Mouse (Mus musculus) liver (tissue): ENCODE results near the gene Col8a1.

Source experiments
- DNase-seq: peaks from one replicate; pipeline ENCODE4 v3.0.0-alpha.2; 2020; ENCODE audit warnings: mixed read lengths

The Col8a1 gene

GRCm38 (mm10) chr16:57754526-57755125, at the start of gene Col8a1:
Gene Col8a1 (minus strand): TSS chr16:57754737.
- DNase-seq: no peak

DNA sequence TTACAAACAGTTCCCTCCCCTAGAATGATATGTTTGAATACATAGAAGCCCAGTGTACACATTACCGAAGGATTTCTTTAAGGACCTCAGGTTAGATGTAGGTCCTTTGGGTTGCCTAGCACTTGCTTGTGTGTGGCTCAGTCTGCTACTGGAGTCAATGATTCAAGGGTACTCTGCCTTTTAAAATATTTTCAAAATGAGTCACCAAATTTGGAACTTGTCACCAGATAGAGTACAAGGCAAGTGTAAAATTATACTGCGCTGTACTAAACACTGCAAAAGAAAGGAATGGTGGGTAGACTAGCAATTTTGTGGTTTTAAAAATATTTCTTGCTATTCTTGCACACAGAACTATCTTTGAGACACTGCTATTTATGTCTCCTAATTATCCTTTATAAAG, 47.3 kb upstream of the Col8a1 start:
- no peak for DNase-seq

DNA sequence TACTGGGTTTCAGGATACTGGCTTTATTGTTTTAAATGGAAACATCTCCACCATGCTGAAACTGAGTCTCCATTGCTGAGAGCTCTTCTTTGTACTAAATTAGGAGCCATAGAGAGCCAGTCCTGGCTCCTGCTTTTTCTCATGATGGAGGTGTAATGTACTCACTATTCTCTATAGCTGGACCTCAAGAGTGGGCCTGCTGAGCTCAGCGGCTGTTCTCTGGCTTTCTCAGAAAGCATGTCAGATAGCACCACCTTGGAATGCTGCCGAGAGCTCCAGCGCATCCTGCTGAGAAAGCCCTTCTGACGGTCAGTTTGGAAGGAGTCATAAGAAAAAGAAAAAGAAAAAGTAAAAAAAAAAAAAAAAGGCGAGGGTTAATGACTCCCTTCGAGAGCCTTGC, 41.8 kb upstream of the Col8a1 start:
- DNase-seq: no peak

- no peak for DNase-seq
Measured at GRCm38 (mm10) chr16:57779011-57779410, 24.5 kb upstream of the Col8a1 start.

- no peak for DNase-seq
Measured at GRCm38 (mm10) chr16:57765615-57766014, 11.1 kb upstream of the Col8a1 start.

GRCm38 (mm10) chr16:57759862-57760261, 5.3 kb upstream of the Col8a1 start:
- no peak for DNase-seq

- no peak for DNase-seq
Measured at GRCm38 (mm10) chr16:57755708-57756107, 1.2 kb upstream of the Col8a1 start.

DNA sequence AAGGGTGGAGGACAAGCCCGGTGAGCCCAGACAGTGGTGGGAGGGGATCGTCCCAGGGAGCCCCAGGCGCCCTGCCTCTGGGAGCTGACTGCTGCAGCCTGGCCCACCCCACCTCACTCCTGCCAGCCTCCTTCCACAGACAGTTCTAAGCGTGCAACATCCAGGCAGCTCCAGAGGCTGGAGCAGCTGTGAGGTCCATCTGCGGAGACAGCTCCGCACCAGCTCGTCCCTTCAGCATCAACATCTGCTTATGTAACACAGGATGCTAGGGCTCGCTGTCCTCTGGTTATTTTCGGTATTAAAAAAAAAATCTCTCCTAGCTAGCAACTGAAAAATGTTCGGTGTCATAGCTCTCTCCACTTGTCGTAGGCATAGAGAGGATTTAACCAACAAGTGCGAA, 704 bp upstream of the Col8a1 start:
- peak; percentile 3 for DNase-seq

- no peak for DNase-seq
Measured at GRCm38 (mm10) chr16:57753539-57754280, 827 bp downstream of the Col8a1 start.

DNA sequence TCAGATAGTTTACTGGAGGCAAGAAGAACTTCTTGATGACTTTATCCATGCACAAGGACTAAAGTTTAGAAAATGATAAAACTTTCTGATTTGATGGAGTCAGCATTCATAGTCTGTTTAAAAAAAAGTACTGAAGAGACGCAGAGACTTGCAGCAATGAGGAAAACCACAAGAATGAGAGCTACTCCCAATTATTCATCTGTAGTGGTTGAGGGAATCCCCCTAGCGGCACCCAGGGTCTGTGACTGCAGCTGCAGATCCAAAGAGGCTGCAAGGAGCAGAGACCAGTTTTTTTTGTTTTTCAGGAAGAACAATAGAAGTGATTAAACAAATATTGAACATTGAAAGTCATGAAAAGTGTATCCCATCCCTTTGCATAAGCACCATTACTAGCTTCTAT, 4.0 kb downstream of the Col8a1 start:
- DNase-seq: no peak

GRCm38 (mm10) chr16:57748093-57748492, 6.4 kb downstream of the Col8a1 start:
- DNase-seq: no peak

- DNase-seq: no peak
Measured at GRCm38 (mm10) chr16:57747357-57748056, 7.0 kb downstream of the Col8a1 start.

DNA sequence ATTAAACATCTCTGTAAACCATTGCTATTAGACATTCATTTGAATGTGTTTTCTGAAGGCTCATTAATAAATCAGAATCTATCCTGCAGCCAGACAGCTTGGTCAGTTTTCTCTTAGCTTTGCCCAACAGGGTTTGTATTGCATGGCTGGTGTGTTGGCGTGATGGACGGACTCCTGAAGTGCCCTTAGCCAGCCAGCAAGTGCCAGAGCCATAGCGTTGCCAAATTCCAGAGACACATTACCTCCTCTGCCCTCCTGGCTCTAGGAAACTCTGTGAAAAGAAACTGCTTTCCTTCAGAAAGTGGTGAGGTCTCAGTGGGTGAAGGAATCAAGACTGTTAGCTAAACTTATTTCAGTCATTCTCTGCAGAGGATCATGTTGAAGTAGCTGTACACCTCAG, 14.4 kb downstream of the Col8a1 start:
- DNase-seq: no peak

- no peak for DNase-seq
Measured at GRCm38 (mm10) chr16:57734942-57735341, 19.6 kb downstream of the Col8a1 start.

GRCm38 (mm10) chr16:57733545-57733944, 21.0 kb downstream of the Col8a1 start:
- no peak for DNase-seq

DNA sequence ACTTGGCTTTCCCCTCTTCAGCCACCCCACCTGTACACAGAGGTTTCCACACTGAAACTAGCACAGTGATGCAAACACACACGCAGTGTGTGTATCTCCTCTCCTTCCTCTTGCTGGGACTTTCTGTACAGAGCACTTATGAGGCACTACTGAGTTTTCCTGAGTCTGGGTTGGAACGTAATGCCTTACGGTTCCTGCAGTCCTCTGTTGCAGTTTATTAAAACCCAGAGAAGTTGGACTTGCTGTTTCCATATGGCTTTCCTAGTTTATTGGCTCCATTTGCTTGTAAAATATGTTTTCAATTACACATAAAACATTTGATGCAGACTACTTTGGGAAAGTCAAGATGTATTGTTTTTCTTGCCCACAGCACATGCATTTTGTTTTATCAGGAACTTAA, 21.4 kb downstream of the Col8a1 start:
- no peak for DNase-seq

GRCm38 (mm10) chr16:57724978-57725377, 29.6 kb downstream of the Col8a1 start:
- no peak for DNase-seq

DNA sequence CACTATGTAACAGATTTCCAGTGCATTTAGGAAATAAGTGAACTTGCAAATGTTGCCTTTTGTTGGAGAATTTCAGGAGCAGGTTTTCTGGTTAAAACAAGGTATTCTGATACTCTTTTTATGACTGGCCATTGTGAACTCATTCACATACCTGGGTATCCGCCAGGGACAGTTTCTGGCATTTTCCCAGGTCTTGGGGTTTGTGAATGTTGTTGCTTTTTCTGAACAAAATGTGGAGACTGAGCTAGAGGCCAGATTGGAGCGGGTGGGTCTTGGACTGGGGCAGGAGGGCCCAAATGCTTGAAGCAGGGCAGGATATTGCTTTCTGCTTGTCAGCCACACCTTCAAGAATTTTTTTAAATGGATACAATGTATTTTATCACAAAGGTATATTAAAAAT, 35.6 kb downstream of the Col8a1 start:
- no peak for DNase-seq

GRCm38 (mm10) chr16:57698733-57699132, 55.8 kb downstream of the Col8a1 start:
- DNase-seq: no peak

DNA sequence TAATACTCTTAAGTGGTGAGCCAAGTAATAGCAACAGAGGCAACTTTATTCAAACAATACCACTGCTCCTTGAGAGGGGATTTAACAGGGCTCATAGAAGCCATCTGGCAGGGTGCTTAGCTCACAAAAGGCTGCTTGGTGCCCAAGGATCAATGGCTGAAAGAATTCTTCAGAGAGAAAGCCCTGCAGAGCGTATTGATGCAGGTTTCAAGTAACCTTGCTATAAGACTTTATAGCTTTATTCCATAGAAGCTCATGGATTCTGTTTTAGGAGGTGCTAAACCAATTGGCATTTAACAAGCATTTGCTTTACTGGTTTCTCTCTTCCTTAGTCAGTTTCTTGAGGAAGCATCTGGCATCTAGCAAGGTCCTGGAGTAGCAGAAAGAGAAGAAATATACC, 59.8 kb downstream of the Col8a1 start:
- DNase-seq: no peak

- DNase-seq: no peak
Measured at GRCm38 (mm10) chr16:57693906-57694522, 60.5 kb downstream of the Col8a1 start.

DNA sequence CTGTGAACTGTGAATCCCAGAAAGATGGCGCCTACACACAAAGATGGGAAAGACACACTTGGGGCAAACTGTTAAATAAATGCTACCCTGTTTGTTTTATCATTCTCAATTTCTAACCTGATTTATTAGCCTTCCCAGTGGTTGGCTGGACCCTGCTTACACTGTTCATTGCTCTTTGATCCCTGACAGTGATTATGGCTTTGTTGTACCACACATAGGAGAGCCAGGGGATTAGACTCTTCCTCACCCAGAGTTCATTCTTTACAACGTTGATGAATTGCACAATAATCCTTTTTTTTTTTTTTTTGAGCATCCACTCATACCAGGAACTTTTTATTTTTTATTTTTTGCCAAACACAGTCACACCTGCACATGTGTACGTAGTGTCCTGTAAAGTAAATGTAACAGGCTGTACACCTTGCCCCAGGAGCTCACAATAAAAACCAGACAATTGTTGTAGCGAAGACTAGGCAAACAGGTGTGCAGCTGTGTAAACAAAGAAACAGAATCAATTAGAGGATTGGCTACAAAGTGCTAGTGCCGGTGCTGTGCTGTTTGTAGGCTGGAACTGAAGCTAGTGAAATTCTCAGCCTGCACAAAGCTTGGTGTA, 68.6 kb downstream of the Col8a1 start:
- no peak for DNase-seq

GRCm38 (mm10) chr16:57672251-57672650, 82.3 kb downstream of the Col8a1 start:
- DNase-seq: no peak
